Mouse (Mus musculus): ENCODE measurements around the gene Ctcfl.

Ctcfl gene

DNA sequence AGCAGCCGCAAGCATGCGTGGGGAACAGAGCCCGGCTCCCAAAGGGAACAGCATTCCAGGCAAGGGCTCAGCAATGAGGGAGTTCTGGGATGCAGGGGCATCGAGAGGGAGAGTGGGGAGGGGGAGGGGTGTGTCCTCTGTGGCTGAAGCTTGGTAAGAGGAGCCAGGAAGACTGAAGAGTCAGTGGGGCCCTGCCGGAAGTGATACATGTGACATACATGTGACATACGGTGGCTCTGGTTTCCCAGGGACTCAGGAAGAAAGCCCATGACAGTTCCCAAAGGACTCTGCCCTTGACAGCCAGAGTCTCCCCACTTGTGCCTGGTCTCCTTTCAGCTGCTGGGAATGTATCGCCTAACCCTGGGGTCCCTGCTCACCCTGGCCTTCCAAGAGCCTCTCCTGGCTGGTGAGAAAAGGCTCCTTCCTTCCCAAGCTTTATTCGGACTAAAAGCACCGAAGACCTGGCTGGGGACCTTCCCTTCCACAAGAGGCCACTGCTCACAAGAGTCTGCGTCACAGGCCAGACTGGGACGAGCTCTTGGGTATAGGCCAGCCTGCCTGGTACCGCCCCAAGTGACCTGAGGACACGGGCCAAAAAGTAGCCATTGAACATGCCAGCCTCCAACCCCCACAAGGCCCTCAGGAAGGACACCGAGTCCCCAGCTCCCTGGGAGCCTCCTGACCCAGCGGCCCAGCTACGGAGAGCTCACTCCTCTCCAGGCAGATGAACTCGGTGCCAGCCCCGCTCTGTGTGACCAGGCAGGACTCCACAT, 74.9 kb downstream of the Ctcfl start:
- peak; percentile 16 to 36 for DNase-seq
